Mouse (Mus musculus) liver, embryonic 13.5 days (tissue): ENCODE measurements around the gene Gpc1. TPM values are rescaled to one million over a fixed set of nuclear protein-coding genes. Genes with fewer than 3 reads are reported as not detected.
A peak's percentile ranks its signal among the peaks of the same experiment; 100 is the strongest.

Experiments used
- ATAC-seq: fragments of 200-750 bp; cut with Nextera tagmentation; 2 replicates; pipeline ENCODE4 v1.8.0; 2017; ENCODE audit warnings: low read depth, mild to moderate bottlenecking, moderate number of reproducible peaks, moderate library complexity
- DNase-seq: peaks from one replicate; pipeline ENCODE4 v3.0.0; 2022
- H3K27ac ChIP-seq: fragments of 300-500 bp; sonication (generic); 2 replicates; pipeline ENCODE4 v1.5.1; 2015; ENCODE audit warnings: moderate library complexity, mild to moderate bottlenecking, inconsistent platforms
- H3K27me3 ChIP-seq: fragments of 300-500 bp; sonication (generic); 2 replicates; pipeline ENCODE4 v1.6.1; 2015; ENCODE audit warnings: mild to moderate bottlenecking, inconsistent platforms
- H3K36me3 ChIP-seq: fragments of 300-500 bp; sonication (generic); 2 replicates; pipeline ENCODE4 v1.6.1; 2015; ENCODE audit warnings: mild to moderate bottlenecking, inconsistent platforms
- H3K4me1 ChIP-seq: fragments of 300-500 bp; sonication (generic); replicated peaks from 2 replicates; pipeline ENCODE4 v1.6.1; 2015; ENCODE audit warnings: inconsistent platforms
- H3K4me2 ChIP-seq: fragments of 300-500 bp; sonication (generic); 2 replicates; pipeline ENCODE4 v1.6.1; 2015; ENCODE audit warnings: inconsistent platforms, mild to moderate bottlenecking, moderate library complexity
- H3K4me3 ChIP-seq: fragments of 300-500 bp; sonication (generic); replicated peaks from 2 replicates; pipeline ENCODE4 v1.5.1; 2015; ENCODE audit warnings: mild to moderate bottlenecking, inconsistent platforms
- H3K9ac ChIP-seq: fragments of 300-500 bp; sonication (generic); 2 replicates; pipeline ENCODE4 v1.6.1; 2015; ENCODE audit warnings: mild to moderate bottlenecking, inconsistent platforms
- H3K9me3 ChIP-seq: fragments of 300-500 bp; sonication (generic); replicated peaks from 2 replicates; pipeline ENCODE4 v1.6.1; 2016; ENCODE audit warnings: inconsistent platforms
- WGBS: fragments of 180-500 bp; shearing (Covaris S2); methylation state at CpG from one replicate; pipeline ENCODE4 v1.1.7; 2015; ENCODE audit not compliant: insufficient replicate concordance; 5-methylcytosine and 5-hydroxymethylcytosine counted together
- microRNA counts: library from miRNA; unstranded; fragments of <30 nt; microRNA quantifications from one replicate; lab custom pipeline; 2016
- microRNA-seq: library from miRNA; unstranded; fragments of <30 nt; microRNA quantifications from one replicate; pipeline ENCODE4, GENCODE M21; 2016
- polyA plus RNA-seq: library from polyadenylated mRNA; unstranded; fragments of >200 nt; fragmentation: Nextera tagmentation; extraction: Ambion mirVana; gene quantifications from 2 replicates; pipeline ENCODE4 v1.2.1, GENCODE M21; 2015

Gene Gpc1
- polyA plus RNA-seq, 1 experiment from 2014 or later = 2.7 TPM

GRCm38 (mm10) chr1:92909068-92909467 lies 77.6 kb downstream of the Gpc1 start:
- DNase-seq (peak; percentile 23), ATAC-seq (no peak)
- H3K4me1 ChIP-seq = peaks cover 61% of the 10 kb centered on the region
- H3K9ac ChIP-seq = no peak overlapping the region
- peaks cover 10% of the 10 kb centered on the region for H3K36me3 ChIP-seq
- H3K27ac ChIP-seq = no peak overlapping the region
- H3K27me3 ChIP-seq = no peaks in the 10 kb centered on the region
- H3K4me2 ChIP-seq = no peak overlapping the region
- H3K4me3 ChIP-seq = no peak overlapping the region
- no peaks in the 10 kb centered on the region for H3K9me3 ChIP-seq
- 62% methylated on average over 4 of the region's 4 CpGs for WGBS

MicroRNAs encoded within 50 kb of the gene (microRNA counts, 519-probe panel; counts per million panel counts)
- microRNA mmu-miR-149 (lab: Ali Mortazavi, UCI) = 114 counts per million

Small RNA genes within 50 kb of the gene (microRNA-seq; reads per million reads assigned to microRNA genes)
- gene Mir149 = 1,398 reads per million, percentile 78 among the genes with 10 or more reads in this experiment

Other genes starting within 250 kb of the Gpc1 start
- gene Olfr1412, start 245.9 kb upstream of the Gpc1 start, polyA plus RNA-seq = not detected in 2 replicates
- not detected in 2 replicates for gene Olfr1411, start 237.2 kb upstream of the Gpc1 start, polyA plus RNA-seq
- not detected in 2 replicates for gene Olfr1410, start 225.9 kb upstream of the Gpc1 start, polyA plus RNA-seq
- gene Olfr12, start 213.9 kb upstream of the Gpc1 start, polyA plus RNA-seq = not detected in 2 replicates
- 204 and 226 TPM in 2 replicates for gene Cops9, start 189.7 kb upstream of the Gpc1 start, polyA plus RNA-seq
- not detected in 2 replicates for gene Otos, start 182.8 kb upstream of the Gpc1 start, polyA plus RNA-seq
- 0.09 TPM in 1 of 2 replicates, not detected in the other for gene Ankmy1, start 71.3 kb downstream of the Gpc1 start, polyA plus RNA-seq
- gene Dusp28, start 75.3 kb downstream of the Gpc1 start, polyA plus RNA-seq = 6.7 and 7.5 TPM in 2 replicates
- gene Rnpepl1, start 79.1 kb downstream of the Gpc1 start, polyA plus RNA-seq = 12.3 and 13.1 TPM in 2 replicates
- gene Capn10, start 102.7 kb downstream of the Gpc1 start, polyA plus RNA-seq = 10.1 and 10.9 TPM in 2 replicates
- gene Gpr35, start 119.2 kb downstream of the Gpc1 start, polyA plus RNA-seq = 0.37 and 0.42 TPM in 2 replicates
- gene Aqp12, start 174.7 kb downstream of the Gpc1 start, polyA plus RNA-seq = not detected in 2 replicates